Mouse (Mus musculus): ENCODE data around the gene Aldh3b2.

Gene Aldh3b2

GRCm38 (mm10) chr19:4013066-4013465 lies 40.9 kb downstream of the Aldh3b2 start:
- no peak for DNase-seq (ENCODE audit: low read depth)

- DNase-seq (ENCODE audit: low read depth): no peak
Measured at GRCm38 (mm10) chr19:4014802-4015201, 42.7 kb downstream of the Aldh3b2 start.

GRCm38 (mm10) chr19:4015635-4016034 lies 43.5 kb downstream of the Aldh3b2 start:
- no peak for DNase-seq (ENCODE audit: low read depth)

GRCm38 (mm10) chr19:4017921-4018587 lies 45.9 kb downstream of the Aldh3b2 start:
- DNase-seq (ENCODE audit: low read depth): no peak

- peak; percentile 73 for DNase-seq (ENCODE audit: low read depth)
Measured at GRCm38 (mm10) chr19:4018743-4019583, 46.8 kb downstream of the Aldh3b2 start.

- no peak for DNase-seq (ENCODE audit: low read depth)
Measured at GRCm38 (mm10) chr19:4023185-4023584, 51.1 kb downstream of the Aldh3b2 start.

GRCm38 (mm10) chr19:4027576-4027975 lies 55.4 kb downstream of the Aldh3b2 start:
- no peak for DNase-seq (ENCODE audit: low read depth)

Measured in c-Kit-positive CD71-negative TER-119-negative erythroid progenitor cells, embryonic 14.5 days (primary cell).